Mouse (Mus musculus) liver, embryonic 16.5 days (tissue): ENCODE data around the gene Lbh. TPM values are rescaled to one million over a fixed set of nuclear protein-coding genes. Genes with fewer than 3 reads are reported as not detected.

Source experiments
- ATAC-seq: fragments of 200-750 bp; cut with Nextera tagmentation; 2 replicates; pipeline ENCODE4 v1.8.0; 2017; ENCODE audit warnings: low read depth, mild to moderate bottlenecking, moderate number of reproducible peaks, moderate library complexity
- H3K27ac ChIP-seq: fragments of 300-500 bp; sonication (generic); 2 replicates; pipeline ENCODE4 v1.5.1; 2014; ENCODE audit warnings: mild to moderate bottlenecking, low read length
- H3K27me3 ChIP-seq: fragments of 300-500 bp; sonication (generic); 2 replicates; pipeline ENCODE4 v1.6.1; 2014; ENCODE audit warnings: low read depth, low read length, mixed read lengths; ENCODE audit not compliant: control insufficient read depth, insufficient read depth
- H3K36me3 ChIP-seq: fragments of 300-500 bp; sonication (generic); 2 replicates; pipeline ENCODE4 v1.6.1; 2014; ENCODE audit warnings: mild to moderate bottlenecking; ENCODE audit not compliant: control insufficient read depth, insufficient read depth
- H3K4me1 ChIP-seq: fragments of 300-500 bp; sonication (generic); 2 replicates; pipeline ENCODE4 v1.6.1; 2014; ENCODE audit warnings: low read depth, low read length, mixed read lengths; ENCODE audit not compliant: control insufficient read depth
- H3K4me2 ChIP-seq: fragments of 300-500 bp; sonication (generic); 2 replicates; pipeline ENCODE4 v1.6.1; 2014; ENCODE audit warnings: low read depth, low read length, mixed read lengths
- H3K4me3 ChIP-seq: fragments of 300-500 bp; sonication (generic); 2 replicates; pipeline ENCODE4 v1.5.1; 2014; ENCODE audit warnings: low read depth, mild to moderate bottlenecking, low read length
- H3K9ac ChIP-seq: fragments of 300-500 bp; sonication (generic); 2 replicates; pipeline ENCODE4 v1.6.1; 2014; ENCODE audit warnings: low read depth, low read length
- H3K9me3 ChIP-seq: fragments of 300-500 bp; sonication (generic); replicated peaks from 2 replicates; pipeline ENCODE4 v1.6.1; 2016; ENCODE audit warnings: low read length; ENCODE audit not compliant: control insufficient read depth
- WGBS: fragments of 180-500 bp; shearing (Covaris S2); extraction: QIAGEN DNeasy Blood & Tissue Kit; methylation state at CpG from one replicate; pipeline ENCODE4 v1.1.7; 2014; ENCODE audit not compliant: insufficient replicate concordance; 5-methylcytosine and 5-hydroxymethylcytosine counted together
- polyA plus RNA-seq: library from polyadenylated mRNA; unstranded; fragments of >200 nt; fragmentation: Nextera tagmentation; extraction: Ambion mirVana; gene quantifications from 2 replicates; pipeline ENCODE4 v1.2.1, GENCODE M21; 2015

The Lbh gene
- polyA plus RNA-seq, 1 experiment from 2014 or later = 0.80 TPM

- H3K4me3 ChIP-seq = no peak overlapping the region
- no peak overlapping the region for H3K9ac ChIP-seq
- H3K4me1 ChIP-seq = no peaks in the 10 kb centered on the region
- no peak overlapping the region for H3K27ac ChIP-seq
- H3K9me3 ChIP-seq = no peaks in the 10 kb centered on the region
- no peaks in the 10 kb centered on the region for H3K36me3 ChIP-seq
- ATAC-seq = no peak
- H3K27me3 ChIP-seq = no peaks in the 10 kb centered on the region
- H3K4me2 ChIP-seq = no peak overlapping the region
- 64% methylated on average over 12 of the region's 12 CpGs for WGBS
Observed at GRCm38 (mm10) chr17:72925804-72926617, 7.9 kb downstream of the Lbh start.

- Histone ChIP-seq H3K27me3 (no peaks in the 10 kb centered on the region), H3K4me3 (no peak overlapping the region), H3K4me1 (no peaks in the 10 kb centered on the region), H3K9ac (no peak overlapping the region), H3K9me3 (no peaks in the 10 kb centered on the region), H3K4me2 (no peak overlapping the region), H3K36me3 (no peaks in the 10 kb centered on the region), H3K27ac (no peak overlapping the region)
- WGBS = 40% methylated on average over 8 of the region's 8 CpGs
- no peak for ATAC-seq
Observed at GRCm38 (mm10) chr17:72926994-72927393, 8.9 kb downstream of the Lbh start.

GRCm38 (mm10) chr17:72933116-72933515, 15.0 kb downstream of the Lbh start:
- WGBS = 73% methylated on average over 4 of the region's 4 CpGs
- no peaks in the 10 kb centered on the region for H3K36me3 ChIP-seq

GRCm38 (mm10) chr17:72934146-72934545, 16.0 kb downstream of the Lbh start:
- H3K27ac ChIP-seq = no peak overlapping the region
- no peaks in the 10 kb centered on the region for H3K27me3 ChIP-seq
- no peaks in the 10 kb centered on the region for H3K4me1 ChIP-seq
- WGBS = 12% methylated on average over 2 of the region's 2 CpGs
- no peaks in the 10 kb centered on the region for H3K9me3 ChIP-seq
- no peak overlapping the region for H3K4me3 ChIP-seq
- ATAC-seq = 0 out of 2 replicates have a peak, but pooled peaks have one; percentile 30
- H3K4me2 ChIP-seq = no peak overlapping the region
- no peaks in the 10 kb centered on the region for H3K36me3 ChIP-seq
- H3K9ac ChIP-seq = no peak overlapping the region

More at GRCm38 (mm10) chr17:72933116-72933515, 15.0 kb downstream of the Lbh start:
- H3K4me3 ChIP-seq = no peak overlapping the region
- H3K4me2 ChIP-seq = no peak overlapping the region
- H3K27me3 ChIP-seq = no peaks in the 10 kb centered on the region
- ATAC-seq = no peak
- no peak overlapping the region for H3K27ac ChIP-seq
- no peaks in the 10 kb centered on the region for H3K4me1 ChIP-seq
- H3K9ac ChIP-seq = no peak overlapping the region
- H3K9me3 ChIP-seq = no peaks in the 10 kb centered on the region

GRCm38 (mm10) chr17:72934653-72935052, 16.5 kb downstream of the Lbh start:
- H3K9ac ChIP-seq = no peak overlapping the region
- no peaks in the 10 kb centered on the region for H3K9me3 ChIP-seq
- no peak overlapping the region for H3K4me3 ChIP-seq
- H3K4me1 ChIP-seq = no peaks in the 10 kb centered on the region
- H3K4me2 ChIP-seq = no peak overlapping the region
- WGBS = 40% methylated on average over 3 of the region's 3 CpGs
- H3K27me3 ChIP-seq = no peaks in the 10 kb centered on the region
- H3K36me3 ChIP-seq = no peaks in the 10 kb centered on the region
- H3K27ac ChIP-seq = no peak overlapping the region
- no peak for ATAC-seq

- Histone ChIP-seq H3K9me3 (no peaks in the 10 kb centered on the region), H3K9ac (no peak overlapping the region), H3K27ac (no peak overlapping the region), H3K36me3 (no peaks in the 10 kb centered on the region), H3K4me2 (no peak overlapping the region), H3K4me3 (no peak overlapping the region), H3K27me3 (no peaks in the 10 kb centered on the region), H3K4me1 (no peaks in the 10 kb centered on the region)
- ATAC-seq = no peak
- WGBS = 43% methylated on average over 7 of the region's 7 CpGs
Observed at GRCm38 (mm10) chr17:72935921-72936320, 17.8 kb downstream of the Lbh start.

- WGBS = 68% methylated on average over 3 of the region's 3 CpGs
- Histone ChIP-seq H3K27ac (no peak overlapping the region), H3K36me3 (no peaks in the 10 kb centered on the region), H3K4me2 (no peak overlapping the region), H3K9me3 (no peaks in the 10 kb centered on the region), H3K27me3 (no peaks in the 10 kb centered on the region), H3K4me3 (no peak overlapping the region), H3K4me1 (no peaks in the 10 kb centered on the region), H3K9ac (no peak overlapping the region)
- no peak for ATAC-seq
Observed at GRCm38 (mm10) chr17:72936336-72936735, 18.2 kb downstream of the Lbh start.

GRCm38 (mm10) chr17:72937204-72937603, 19.1 kb downstream of the Lbh start:
- WGBS = 66% methylated on average over 9 of the region's 9 CpGs
- ATAC-seq = no peak
- Histone ChIP-seq H3K4me2 (no peak overlapping the region), H3K4me3 (no peak overlapping the region), H3K9ac (no peak overlapping the region), H3K9me3 (no peaks in the 10 kb centered on the region), H3K27ac (no peak overlapping the region), H3K4me1 (no peaks in the 10 kb centered on the region), H3K36me3 (no peaks in the 10 kb centered on the region), H3K27me3 (no peaks in the 10 kb centered on the region)

GRCm38 (mm10) chr17:72938026-72938795, 20.1 kb downstream of the Lbh start:
- no peak overlapping the region for H3K4me3 ChIP-seq
- ATAC-seq = no peak

More at GRCm38 (mm10) chr17:72938026-72938795, 20.1 kb downstream of the Lbh start:
- no peaks in the 10 kb centered on the region for H3K27me3 ChIP-seq
- H3K27ac ChIP-seq = no peak overlapping the region
- H3K9me3 ChIP-seq = no peaks in the 10 kb centered on the region
- no peak overlapping the region for H3K4me2 ChIP-seq
- no peak overlapping the region for H3K9ac ChIP-seq
- WGBS = 60% methylated on average over 11 of the region's 11 CpGs
- H3K36me3 ChIP-seq = no peaks in the 10 kb centered on the region
- no peaks in the 10 kb centered on the region for H3K4me1 ChIP-seq
